Mouse (Mus musculus): ENCODE measurements around the gene Ttbk2. TPM values are rescaled to one million over a fixed set of nuclear protein-coding genes. Genes with fewer than 3 reads are reported as not detected.

Ttbk2 gene
- total RNA-seq (2021) = 10 to 100 TPM; 10.1 to 13.2 TPM
- long read RNA-seq, experiment 1, partial matches to known transcripts = 0 of 1 reads
- long read RNA-seq, experiment 1, other reads (novel, unspliced or antisense) = 1 of 1 reads
- long read RNA-seq, experiment 2, partial matches to known transcripts = 0 of 5 reads
- long read RNA-seq, experiment 2, other reads (novel, unspliced or antisense) = 5 of 5 reads

GRCm38 (mm10) chr2:120850424-120851082, at the start of gene Ttbk2:
Gene Ttbk2 (minus strand): TSS chr2:120850604.
- peak; percentile 98 to 100 for DNase-seq

DNA sequence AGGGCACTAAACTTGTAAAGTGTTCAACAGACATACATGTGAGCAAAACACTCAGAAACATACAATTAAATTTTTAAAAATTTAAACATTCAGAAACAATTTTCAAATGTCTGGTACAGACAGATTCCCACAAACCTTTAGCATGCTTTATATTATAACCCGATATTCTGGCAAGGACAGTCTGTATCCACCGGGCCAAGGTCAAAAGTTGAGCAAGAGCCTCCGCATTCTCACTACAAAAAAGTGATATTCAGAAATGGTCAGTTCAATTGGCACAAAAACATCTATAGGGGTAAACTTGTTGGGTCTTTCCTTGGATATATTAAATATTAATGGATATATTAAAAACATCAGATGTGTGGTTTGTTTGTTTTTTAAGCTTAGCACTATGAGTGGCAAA, 46.0 kb upstream of the Ttbk2 start:
- DNase-seq = no peak

GRCm38 (mm10) chr2:120887601-120888000, 37.2 kb upstream of the Ttbk2 start:
- no peak for DNase-seq

DNA sequence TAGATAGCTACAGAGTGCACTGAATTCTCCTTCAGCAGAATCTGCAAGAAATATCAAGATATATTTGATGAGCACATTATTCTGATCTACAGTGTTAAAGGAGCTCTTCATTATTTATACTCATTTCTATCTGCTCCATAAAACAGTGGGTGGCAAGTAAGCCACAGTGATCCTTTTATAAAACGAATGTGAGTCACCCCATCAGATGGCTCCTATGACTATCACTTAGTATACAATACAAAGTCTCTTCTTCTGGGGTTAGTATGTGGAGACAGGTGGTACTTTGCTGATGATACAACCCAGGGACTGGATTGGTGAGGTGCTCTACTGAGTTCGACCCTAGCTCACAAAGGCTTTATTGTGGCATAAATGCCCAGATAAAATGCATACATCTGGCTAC, 22.8 kb upstream of the Ttbk2 start:
- DNase-seq = no peak

GRCm38 (mm10) chr2:120871447-120872336, 21.3 kb upstream of the Ttbk2 start:
- DNase-seq = peak; percentile 15 to 29

GRCm38 (mm10) chr2:120867336-120867735, 16.9 kb upstream of the Ttbk2 start:
- no peak for DNase-seq

DNA sequence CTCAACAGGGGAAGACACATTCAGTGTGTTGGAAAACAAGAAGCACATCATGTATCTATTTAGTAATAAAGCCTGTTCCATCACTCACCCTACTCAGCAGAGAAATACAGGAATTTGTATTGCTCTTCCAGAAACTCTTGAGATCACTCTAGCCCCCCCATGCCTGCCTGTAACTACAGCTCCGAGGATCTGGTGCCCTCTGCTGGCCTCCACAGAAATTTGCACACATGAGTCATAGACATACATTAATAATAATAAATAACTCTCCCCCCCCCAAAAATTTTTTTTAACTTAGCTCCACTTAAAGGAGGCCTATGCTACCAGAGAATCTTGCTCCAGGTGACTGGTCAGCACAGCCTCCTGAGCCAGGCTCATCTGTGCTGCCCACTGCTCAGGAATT, 16.2 kb upstream of the Ttbk2 start:
- DNase-seq = peak in 1 of 2 experiments; percentile 29

DNA sequence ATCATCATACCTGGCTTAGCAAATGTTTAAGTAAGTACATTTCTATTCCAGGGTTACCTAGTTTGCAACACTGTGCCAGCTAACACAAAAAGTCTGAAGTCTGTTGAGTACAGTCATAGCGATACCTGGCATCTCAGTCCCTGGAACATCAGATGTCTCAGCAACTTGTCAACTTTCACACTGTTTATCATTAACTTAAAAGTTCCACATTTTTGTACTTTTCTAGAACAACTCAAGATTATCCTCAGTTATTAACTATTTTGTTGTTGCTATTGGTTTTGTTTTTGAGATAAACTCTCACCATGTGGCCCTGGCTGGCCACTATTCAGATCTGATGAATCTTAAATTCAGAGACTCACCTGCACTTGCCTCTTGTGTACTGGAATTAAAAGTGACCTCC, 13.0 kb upstream of the Ttbk2 start:
- no peak for DNase-seq

- no peak for DNase-seq
These were observed 10.3 kb upstream of the Ttbk2 start for GRCm38 (mm10) chr2:120860699-120861098.

- no peak for DNase-seq
These were observed 7.7 kb upstream of the Ttbk2 start for GRCm38 (mm10) chr2:120858131-120858530.

DNA sequence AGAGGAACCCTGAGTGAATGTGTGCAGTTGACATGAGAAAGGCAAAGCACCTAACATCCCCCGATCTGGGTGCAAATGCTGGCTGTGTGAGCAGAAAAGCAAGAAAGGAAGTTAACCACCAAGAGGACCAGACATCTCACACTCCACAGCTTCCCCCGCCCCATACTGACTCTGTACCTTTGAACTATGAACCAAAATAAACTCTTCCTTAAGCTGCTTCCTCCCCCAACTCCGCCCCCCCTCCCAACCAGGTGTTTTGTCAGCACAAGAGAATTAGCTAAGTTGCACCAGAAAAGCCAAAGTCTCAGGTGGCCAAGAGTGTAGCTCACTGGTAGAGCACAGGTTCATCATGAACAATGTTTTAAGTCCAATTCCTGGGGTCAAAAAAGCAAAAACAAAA, 2.7 kb upstream of the Ttbk2 start:
- no peak for DNase-seq

- DNase-seq = no peak
These were observed 2.2 kb upstream of the Ttbk2 start for GRCm38 (mm10) chr2:120852626-120853025.

DNA sequence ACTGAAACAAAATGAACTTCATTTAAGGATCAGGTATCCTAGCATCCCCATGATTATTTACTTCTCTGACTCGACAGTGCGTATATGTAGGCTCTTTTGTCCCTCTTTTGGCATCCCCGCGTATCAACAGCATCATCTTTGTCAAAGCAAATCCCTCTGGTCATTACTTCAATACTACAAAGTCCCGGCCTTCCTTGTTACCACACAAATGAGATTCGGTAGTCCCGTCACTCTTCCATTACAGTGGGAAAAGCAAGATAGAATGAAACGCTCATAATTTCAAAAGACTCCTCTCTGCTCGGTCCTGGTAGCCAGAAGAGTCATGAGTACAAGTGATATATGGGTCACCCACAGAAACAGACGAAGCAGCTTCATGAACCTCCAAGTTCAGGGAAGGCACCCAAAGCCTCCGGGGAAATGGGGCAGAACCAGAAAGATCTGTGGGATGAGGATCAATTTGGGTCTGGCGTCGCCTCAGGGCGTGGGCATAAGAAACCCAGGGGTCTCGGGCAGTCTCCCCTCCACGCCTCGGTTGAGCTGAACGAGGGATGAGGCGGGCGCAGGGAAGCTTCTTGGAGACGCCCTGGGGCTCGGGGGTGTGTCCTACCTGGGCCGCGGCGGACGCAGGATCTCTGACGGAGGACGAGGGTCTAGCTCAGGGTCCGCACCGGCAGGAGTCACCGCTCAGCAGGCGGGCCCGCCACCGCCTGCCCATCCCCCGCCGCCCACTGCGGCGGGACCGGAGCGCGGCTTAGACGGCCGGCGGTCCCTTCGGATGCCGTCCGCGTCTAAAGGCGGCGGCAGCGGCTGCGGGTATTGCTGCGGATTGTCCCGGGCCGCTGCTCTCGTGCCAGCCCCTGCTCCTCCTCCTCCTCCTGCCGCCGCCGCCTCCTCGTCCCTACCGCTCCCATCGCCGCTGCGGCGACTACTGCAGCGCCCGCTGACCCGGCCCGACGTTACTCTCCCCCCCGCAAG, 668 bp downstream of the Ttbk2 start, which contains the start of gene Cdan1:
TSS of gene Cdan1 (minus strand) at position 680 of the 975 bp plus-strand sequence.
- peak in 1 of 2 experiments; percentile 59 for DNase-seq

DNA sequence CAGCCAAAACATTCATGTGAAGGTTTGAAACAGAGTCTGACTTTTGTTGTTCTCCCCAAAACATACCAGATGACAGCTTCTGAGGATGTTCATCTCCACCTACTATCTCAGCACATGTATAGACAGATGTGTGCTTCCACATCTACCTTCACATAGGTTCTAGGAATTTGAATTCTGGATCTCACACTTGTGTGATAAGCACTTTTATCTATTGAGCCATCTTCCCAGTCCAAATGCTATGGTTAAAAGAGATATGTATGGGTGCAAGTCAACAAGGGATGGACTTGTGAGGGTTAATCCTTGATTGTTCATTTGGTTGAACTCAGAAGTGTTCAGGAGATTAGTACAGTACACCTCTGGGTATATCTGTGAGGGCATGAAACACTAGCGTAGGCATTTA, 5.1 kb downstream of the Ttbk2 start:
- no peak for DNase-seq

GRCm38 (mm10) chr2:120843990-120844389, 6.4 kb downstream of the Ttbk2 start:
- DNase-seq = no peak

DNA sequence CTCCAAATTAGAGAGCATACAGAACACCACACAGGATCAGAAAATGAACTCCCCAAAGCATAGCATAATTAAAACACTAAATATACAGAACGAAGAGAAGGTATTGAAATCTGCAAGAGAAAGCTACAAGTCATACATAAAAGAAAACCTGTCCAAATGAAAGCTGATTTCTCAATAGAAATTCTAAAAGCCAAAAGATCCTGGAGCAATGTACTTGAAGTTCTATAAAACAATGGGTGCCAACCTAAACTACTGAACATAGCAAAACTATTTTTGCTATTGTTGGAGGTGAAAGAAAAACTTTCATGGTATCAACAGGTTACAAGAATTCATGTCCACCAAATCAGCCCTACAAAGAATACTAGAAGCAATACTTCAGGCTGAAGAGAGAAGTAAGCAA, 9.2 kb downstream of the Ttbk2 start:
- no peak for DNase-seq

GRCm38 (mm10) chr2:120835167-120835566, 15.2 kb downstream of the Ttbk2 start:
- no peak for DNase-seq

DNA sequence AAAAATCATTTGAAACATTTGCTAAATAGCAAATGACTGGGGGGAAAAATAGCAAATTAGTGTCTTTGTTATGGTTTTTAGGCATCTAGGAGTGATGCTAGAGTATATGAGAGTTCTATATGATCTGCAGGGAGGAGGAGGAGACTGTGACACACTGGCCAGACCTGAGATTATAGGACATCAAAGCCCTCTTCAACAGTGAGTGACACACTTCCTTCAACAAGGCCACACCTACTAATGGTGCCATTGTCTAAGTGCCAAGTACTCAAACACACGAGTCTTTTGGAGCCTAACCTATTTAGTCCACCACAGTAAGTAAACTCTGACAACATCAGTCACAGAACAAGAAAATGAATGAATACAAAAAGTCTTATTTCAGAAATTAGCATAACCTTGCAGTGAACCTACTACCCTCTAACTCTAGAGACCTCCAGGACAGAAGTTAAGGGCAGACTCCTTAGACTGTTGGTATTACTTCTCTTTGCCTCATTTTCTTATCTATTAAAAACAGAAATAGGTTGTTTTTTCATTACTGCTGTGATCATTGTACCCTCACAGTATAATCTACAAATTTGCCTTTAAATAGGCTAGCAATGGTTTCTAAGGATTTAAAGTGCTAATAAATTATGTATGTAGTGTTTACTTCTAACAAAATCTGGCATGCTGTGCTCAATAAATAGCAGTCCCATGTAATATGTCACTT, 23.3 kb downstream of the Ttbk2 start:
- no peak for DNase-seq

DNA sequence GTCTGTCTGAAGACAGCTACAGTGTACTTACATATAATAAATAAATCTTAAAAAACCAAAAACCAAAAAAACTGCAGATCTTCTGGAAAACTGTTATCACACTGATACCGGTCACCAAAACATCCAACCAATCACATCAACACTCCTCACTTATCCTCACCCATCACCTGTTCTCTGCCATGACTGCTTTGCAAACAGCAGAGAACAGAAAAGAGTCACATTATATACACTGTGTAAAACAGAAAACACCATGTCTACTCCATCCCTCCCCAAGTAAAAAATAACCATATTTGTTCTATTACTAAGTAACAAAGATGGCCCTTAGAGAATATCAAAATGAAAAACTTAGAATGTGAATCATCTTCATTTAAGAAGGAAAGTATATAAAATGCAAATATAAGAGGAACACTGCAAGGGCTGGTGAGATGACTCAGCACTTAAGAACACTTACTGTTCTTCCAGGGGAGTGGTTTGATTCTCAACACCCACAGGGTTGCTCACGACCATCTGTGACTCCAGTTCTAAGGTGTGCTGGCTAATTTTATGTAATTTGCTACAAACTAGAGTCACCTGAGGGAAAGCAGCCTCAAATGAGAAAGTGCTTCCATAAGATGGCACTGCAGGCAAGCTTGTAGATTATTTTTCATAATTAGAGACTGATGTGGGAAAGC, 80.0 kb downstream of the Ttbk2 start:
- DNase-seq = no peak

GRCm38 (mm10) chr2:120761922-120762321, 88.5 kb downstream of the Ttbk2 start:
- DNase-seq = no peak

DNA sequence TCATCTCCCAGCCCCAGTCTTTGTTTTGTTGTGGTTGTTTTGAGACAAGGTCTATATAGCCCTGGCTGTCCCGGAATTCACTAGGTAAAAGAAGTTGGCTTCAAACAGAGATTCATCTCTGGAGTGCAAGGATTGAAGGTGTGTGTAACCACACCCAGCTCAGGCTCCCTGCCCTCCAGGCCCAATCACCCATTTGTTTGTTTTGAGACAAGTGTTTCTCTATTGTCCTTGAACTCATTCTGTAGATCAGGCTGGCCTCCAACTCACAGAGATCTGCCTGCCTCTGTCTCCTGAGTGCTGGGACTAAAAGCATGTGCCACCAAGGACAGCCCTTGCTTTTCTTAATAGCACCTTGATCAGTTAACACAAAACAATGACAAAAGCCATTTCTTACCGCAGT, 102.4 kb downstream of the Ttbk2 start:
- no peak for DNase-seq

All from heart, adult 18-20 months (tissue).